8 mouse cellular contexts compared by ENCODE assay signal in genomic region chr2:30285416-30286181, GRCm38 (mm10). TPM values are rescaled to one million over a fixed set of nuclear protein-coding genes. Genes with fewer than 3 reads are reported as not detected.
DNase-seq lines count a peak whose midpoint lies in the region; ATAC-seq and TF ChIP-seq lines count a peak whose summit lies in the region.

No protein-coding gene starts in this region.

- H3K27me3 ChIP-seq in lung, embryonic 15.5 days, result no peaks in the 10 kb centered on the region
- H3K27me3 ChIP-seq in heart, embryonic 11.5 days (ENCODE audit: control insufficient read depth, insufficient read depth, low read length), result no peaks in the 10 kb centered on the region
- H3K27me3 ChIP-seq in limb, embryonic 14.5 days (ENCODE audit: control insufficient read depth, insufficient read depth, low read length), result no peaks in the 10 kb centered on the region
- H3K27me3 ChIP-seq in neural tube, embryonic 14.5 days (ENCODE audit: control insufficient read depth, insufficient read depth, low read length), result no peaks in the 10 kb centered on the region

- no peak for TF ChIP-seq POLR2A in limb, embryonic 14.5 days (IDR thresholded peaks at IDR 0.05; ENCODE audit: borderline replicate concordance, extremely low read depth, insufficient read depth, insufficient read length)

- peak; percentile 71 for ATAC-seq in lung, embryonic 15.5 days (ENCODE audit: borderline replicate concordance, extremely low read depth, low FRiP score, low TSS enrichment)
- peak; percentile 65 for ATAC-seq in heart, embryonic 11.5 days (replicated peaks; ENCODE audit: insufficient number of reproducible peaks, low FRiP score, low TSS enrichment)
- peak; percentile 38 for ATAC-seq in limb, embryonic 14.5 days (ENCODE audit: low FRiP score, low read depth)
- ATAC-seq in neural tube, embryonic 14.5 days (ENCODE audit: low read depth), result peak; percentile 72

- H3K4me2 ChIP-seq in lung, embryonic 15.5 days, result peak overlapping the region; percentile 88
- H3K4me2 ChIP-seq in heart, embryonic 11.5 days, result peak overlapping the region; percentile 75
- peak overlapping the region; percentile 94 for H3K4me2 ChIP-seq in limb, embryonic 14.5 days (replicated peaks; ENCODE audit: low read depth, low read length, severe bottlenecking)
- peak overlapping the region; percentile 95 for H3K4me2 ChIP-seq in neural tube, embryonic 14.5 days (ENCODE audit: low read depth, low read length)

- H3K36me3 ChIP-seq in lung, embryonic 15.5 days, result no peaks in the 10 kb centered on the region
- no peaks in the 10 kb centered on the region for H3K36me3 ChIP-seq in heart, embryonic 11.5 days (ENCODE audit: control insufficient read depth, insufficient read depth, low read length)
- peaks cover 10% of the 10 kb centered on the region; the same call in 1 of the 2 replicates for H3K36me3 ChIP-seq in limb, embryonic 14.5 days (ENCODE audit: control insufficient read depth, insufficient read depth, low read length)
- H3K36me3 ChIP-seq in neural tube, embryonic 14.5 days (ENCODE audit: control insufficient read depth, insufficient read depth, low read length), result no peaks in the 10 kb centered on the region

- no peak for DNase-seq in lung, postnatal 36 days
- no peak for DNase-seq in limb, embryonic 14.5 days (ENCODE audit: low spot score)
- DNase-seq in ovary, adult 18-20 months (ENCODE audit: low spot score), result no peak
- DNase-seq in thymus, postnatal 14 days, result no peak

- no peaks in the 10 kb centered on the region for H3K9me3 ChIP-seq in lung, embryonic 15.5 days
- H3K9me3 ChIP-seq in heart, embryonic 11.5 days (replicated peaks; ENCODE audit: control insufficient read depth, low read length), result no peaks in the 10 kb centered on the region
- H3K9me3 ChIP-seq in limb, embryonic 14.5 days (ENCODE audit: control insufficient read depth, low read length), result no peaks in the 10 kb centered on the region
- H3K9me3 ChIP-seq in neural tube, embryonic 14.5 days (ENCODE audit: control insufficient read depth, low read length), result no peaks in the 10 kb centered on the region

- no peak overlapping the region for H3K27ac ChIP-seq in lung, embryonic 15.5 days
- peak overlapping the region; percentile 66 for H3K27ac ChIP-seq in brown adipose tissue, adult 24 weeks (replicated peaks; ENCODE audit: low read depth, low read length)
- no peak overlapping the region for H3K27ac ChIP-seq in heart, embryonic 11.5 days (ENCODE audit: low read depth, low read length)
- no peak overlapping the region for H3K27ac ChIP-seq in limb, embryonic 14.5 days (replicated peaks; ENCODE audit: low read depth, low read length)
- H3K27ac ChIP-seq in neural tube, embryonic 14.5 days (ENCODE audit: low read depth, low read length), result no peak overlapping the region; the same call in 1 of the 2 replicates

- H3K4me3 ChIP-seq in lung, embryonic 15.5 days, result peak overlapping the region; percentile 83
- peak overlapping the region; percentile 79 for H3K4me3 ChIP-seq in brown adipose tissue, adult 24 weeks (ENCODE audit: insufficient read depth, low read depth, low read length)
- H3K4me3 ChIP-seq in heart, embryonic 11.5 days (ENCODE audit: low read depth, low read length), result peak overlapping the region; percentile 97
- H3K4me3 ChIP-seq in limb, embryonic 14.5 days (replicated peaks; ENCODE audit: low read length), result peak overlapping the region; percentile 96
- peak overlapping the region; percentile 94 for H3K4me3 ChIP-seq in neural tube, embryonic 14.5 days (ENCODE audit: low read depth, low read length)

- peaks cover 22% of the 10 kb centered on the region for H3K4me1 ChIP-seq in lung, embryonic 15.5 days
- peaks cover 30% of the 10 kb centered on the region for H3K4me1 ChIP-seq in brown adipose tissue, adult 24 weeks (ENCODE audit: control insufficient read depth, insufficient read depth, insufficient read length, low read length)
- H3K4me1 ChIP-seq in heart, embryonic 11.5 days (ENCODE audit: control insufficient read depth, insufficient read depth, low read length), result peaks cover 13% of the 10 kb centered on the region
- peaks cover 14% of the 10 kb centered on the region for H3K4me1 ChIP-seq in limb, embryonic 14.5 days (ENCODE audit: control insufficient read depth, insufficient read depth, low read length)
- H3K4me1 ChIP-seq in neural tube, embryonic 14.5 days (ENCODE audit: control insufficient read depth, insufficient read depth, low read length), result peaks cover 14% of the 10 kb centered on the region

- 8% methylated on average over 38 of the region's 38 CpGs for WGBS in lung, embryonic 15.5 days
- WGBS in heart, embryonic 11.5 days (ENCODE audit: insufficient replicate concordance), result 12% methylated on average over 38 of the region's 38 CpGs
- 16% methylated on average over 32 of the region's 38 CpGs for WGBS in limb, embryonic 14.5 days
- 17% methylated on average over 38 of the region's 38 CpGs for WGBS in neural tube, embryonic 14.5 days

- H3K9ac ChIP-seq in lung, embryonic 15.5 days, result peak overlapping the region; percentile 95
- peak overlapping the region; percentile 97 for H3K9ac ChIP-seq in heart, embryonic 11.5 days (ENCODE audit: low read depth, low read length)
- H3K9ac ChIP-seq in limb, embryonic 14.5 days (ENCODE audit: low read depth, low read length, severe bottlenecking), result peak overlapping the region; percentile 88
- H3K9ac ChIP-seq in neural tube, embryonic 14.5 days (replicated peaks; ENCODE audit: low read depth, low read length), result peak overlapping the region; percentile 83

RNA-seq across cellular contexts. Expression of gene Dolk, which starts 0.5 kb away (rescaled TPM):
- 28.8 and 31.9 TPM in 2 replicates for polyA plus RNA-seq in lung, embryonic 15.5 days (2015; fragmentation: Nextera tagmentation; extraction: Ambion mirVana)
- 37.8 and 40.5 TPM in 2 replicates for polyA plus RNA-seq in brown adipose tissue, adult 24 weeks (2012; ENCODE audit: insufficient read depth, insufficient read length, missing spikeins)
- polyA plus RNA-seq in heart, embryonic 11.5 days (2014; fragmentation: Nextera tagmentation; extraction: Ambion mirVana), result 26.6 and 27.7 TPM in 2 replicates
- 13.8 and 19.0 TPM in 2 replicates for polyA plus RNA-seq in limb, embryonic 14.5 days (2012; rRNA removed)
- 31.0 and 32.4 TPM in 2 replicates for polyA plus RNA-seq in limb, embryonic 14.5 days (2014; fragmentation: Nextera tagmentation; extraction: Ambion mirVana)
- polyA plus RNA-seq in neural tube, embryonic 14.5 days (2014; fragmentation: Nextera tagmentation; extraction: Ambion mirVana), result 36.4 and 39.4 TPM in 2 replicates

RNA-seq across cellular contexts. Expression of gene Nup188, which starts 0.6 kb away (rescaled TPM):
- polyA plus RNA-seq in lung, embryonic 15.5 days (2015; fragmentation: Nextera tagmentation; extraction: Ambion mirVana), result 28.2 and 30.4 TPM in 2 replicates
- polyA plus RNA-seq in brown adipose tissue, adult 24 weeks (2012; ENCODE audit: insufficient read depth, insufficient read length, missing spikeins), result 10.9 and 19.5 TPM in 2 replicates
- polyA plus RNA-seq in heart, embryonic 11.5 days (2014; fragmentation: Nextera tagmentation; extraction: Ambion mirVana), result 34.2 and 37.4 TPM in 2 replicates
- 55.6 and 73.6 TPM in 2 replicates for polyA plus RNA-seq in limb, embryonic 14.5 days (2012; rRNA removed)
- 39.8 and 42.6 TPM in 2 replicates for polyA plus RNA-seq in limb, embryonic 14.5 days (2014; fragmentation: Nextera tagmentation; extraction: Ambion mirVana)
- polyA plus RNA-seq in neural tube, embryonic 14.5 days (2014; fragmentation: Nextera tagmentation; extraction: Ambion mirVana), result 21.8 and 25.3 TPM in 2 replicates

RNA-seq across cellular contexts. Expression of gene Gm28038, which starts 4.8 kb away (rescaled TPM):
- not detected in 2 replicates for polyA plus RNA-seq in lung, embryonic 15.5 days (2015; fragmentation: Nextera tagmentation; extraction: Ambion mirVana)
- polyA plus RNA-seq in brown adipose tissue, adult 24 weeks (2012; ENCODE audit: insufficient read depth, insufficient read length, missing spikeins), result not detected in 2 replicates
- not detected in 2 replicates for polyA plus RNA-seq in heart, embryonic 11.5 days (2014; fragmentation: Nextera tagmentation; extraction: Ambion mirVana)
- not detected in 2 replicates for polyA plus RNA-seq in limb, embryonic 14.5 days (2012; rRNA removed)
- polyA plus RNA-seq in limb, embryonic 14.5 days (2014; fragmentation: Nextera tagmentation; extraction: Ambion mirVana), result not detected in 2 replicates
- polyA plus RNA-seq in neural tube, embryonic 14.5 days (2014; fragmentation: Nextera tagmentation; extraction: Ambion mirVana), result not detected in 2 replicates

RNA-seq across cellular contexts. Expression of gene Phyhd1, which starts 19.6 kb away (rescaled TPM):
- polyA plus RNA-seq in lung, embryonic 15.5 days (2015; fragmentation: Nextera tagmentation; extraction: Ambion mirVana), result 7.1 and 7.3 TPM in 2 replicates
- polyA plus RNA-seq in brown adipose tissue, adult 24 weeks (2012; ENCODE audit: insufficient read depth, insufficient read length, missing spikeins), result 16.2 and 19.3 TPM in 2 replicates
- 4.7 and 7.4 TPM in 2 replicates for polyA plus RNA-seq in heart, embryonic 11.5 days (2014; fragmentation: Nextera tagmentation; extraction: Ambion mirVana)
- 11.7 and 12.8 TPM in 2 replicates for polyA plus RNA-seq in limb, embryonic 14.5 days (2012; rRNA removed)
- polyA plus RNA-seq in limb, embryonic 14.5 days (2014; fragmentation: Nextera tagmentation; extraction: Ambion mirVana), result 5.0 and 5.1 TPM in 2 replicates
- polyA plus RNA-seq in neural tube, embryonic 14.5 days (2014; fragmentation: Nextera tagmentation; extraction: Ambion mirVana), result 4.5 and 5.1 TPM in 2 replicates

RNA-seq across cellular contexts. Expression of gene Gm28035, which starts 45.2 kb away (rescaled TPM):
- polyA plus RNA-seq in lung, embryonic 15.5 days (2015; fragmentation: Nextera tagmentation; extraction: Ambion mirVana), result 0.10 and 0.25 TPM in 2 replicates
- not detected in 2 replicates for polyA plus RNA-seq in brown adipose tissue, adult 24 weeks (2012; ENCODE audit: insufficient read depth, insufficient read length, missing spikeins)
- polyA plus RNA-seq in heart, embryonic 11.5 days (2014; fragmentation: Nextera tagmentation; extraction: Ambion mirVana), result 0.49 TPM in 1 of 2 replicates, not detected in the other
- polyA plus RNA-seq in limb, embryonic 14.5 days (2012; rRNA removed), result 3.8 and 6.0 TPM in 2 replicates
- polyA plus RNA-seq in limb, embryonic 14.5 days (2014; fragmentation: Nextera tagmentation; extraction: Ambion mirVana), result 0.11 and 0.23 TPM in 2 replicates
- 0.15 and 0.17 TPM in 2 replicates for polyA plus RNA-seq in neural tube, embryonic 14.5 days (2014; fragmentation: Nextera tagmentation; extraction: Ambion mirVana)
